Mouse (Mus musculus) liver, embryonic 14.5 days (tissue): ENCODE data around the gene Sowaha. TPM values are rescaled to one million over a fixed set of nuclear protein-coding genes. Genes with fewer than 3 reads are reported as not detected.

Experiments
- ATAC-seq: fragments of 200-750 bp; cut with Nextera tagmentation; 2 replicates; pipeline ENCODE4 v1.8.0; 2017; ENCODE audit warnings: moderate number of reproducible peaks, mild to moderate bottlenecking, moderate library complexity; ENCODE audit not compliant: insufficient read depth
- DNase-seq, 3 experiments: peaks; one replicate each; pipeline ENCODE4 v3.0.0-alpha.2; 2012 to 2013; ENCODE audit warnings: low read depth in 3 of 3, low spot score in 3 of 3
- H3K27ac ChIP-seq: fragments of 300-500 bp; sonication (generic); 2 replicates; pipeline ENCODE4 v1.5.1; 2014; ENCODE audit warnings: moderate library complexity, mild to moderate bottlenecking, control low read depth, inconsistent platforms
- H3K27me3 ChIP-seq: fragments of 300-500 bp; sonication (generic); 2 replicates; pipeline ENCODE4 v1.6.1; 2014; ENCODE audit warnings: mild to moderate bottlenecking, low read length, moderate library complexity; ENCODE audit not compliant: control insufficient read depth, insufficient read depth
- H3K36me3 ChIP-seq: fragments of 300-500 bp; sonication (generic); replicated peaks from 2 replicates; pipeline ENCODE4 v1.6.1; 2014; ENCODE audit warnings: low read depth; ENCODE audit not compliant: control insufficient read depth, insufficient read depth
- H3K4me1 ChIP-seq, 2 experiments: fragments of 200-500 bp in 1 of 2; fragments of 300-500 bp in 1 of 2; sonication (generic) in 1 of 2; replicated peaks; 2 replicates each; pipeline ENCODE4 v1.6.1; 2012 to 2014; ENCODE audit warnings: antibody characterized with exemption in 1 of 2, inconsistent platforms in 1 of 2, low read length in 1 of 2; ENCODE audit not compliant: control insufficient read depth in 2 of 2, insufficient read depth in 2 of 2
- H3K4me2 ChIP-seq: fragments of 300-500 bp; sonication (generic); 2 replicates; pipeline ENCODE4 v1.6.1; 2014; ENCODE audit warnings: low read depth, mild to moderate bottlenecking, control low read depth, moderate library complexity
- H3K4me3 ChIP-seq, 2 experiments: fragments of 200-500 bp in 1 of 2; fragments of 300-500 bp in 1 of 2; sonication (generic) in 1 of 2; 2 replicates each; pipeline ENCODE4 v1.5.1; 2012 to 2014; ENCODE audit warnings: low read depth in 2 of 2, low read length in 2 of 2, mild to moderate bottlenecking in 2 of 2, control low read depth in 1 of 2, inconsistent platforms in 1 of 2, moderate library complexity in 1 of 2; ENCODE audit not compliant: insufficient read depth in 1 of 2
- H3K9ac ChIP-seq: fragments of 300-500 bp; sonication (generic); replicated peaks from 2 replicates; pipeline ENCODE4 v1.6.1; 2014; ENCODE audit warnings: mild to moderate bottlenecking, control low read depth, moderate library complexity
- H3K9me3 ChIP-seq: fragments of 300-500 bp; sonication (generic); 2 replicates; pipeline ENCODE4 v1.6.1; 2016; ENCODE audit warnings: low read length, mixed read lengths; ENCODE audit not compliant: control insufficient read depth
- CTCF ChIP-seq: IDR thresholded peaks from 2 replicates; pipeline ENCODE4 v1.5.1; 2016; ENCODE audit warnings: antibody characterized with exemption, low read depth, control low read depth
- EP300 ChIP-seq: IDR thresholded peaks from 2 replicates; pipeline ENCODE4 v1.6.1; 2016; ENCODE audit warnings: antibody characterized with exemption, low read depth
- WGBS: fragments of 180-500 bp; shearing (Covaris S2); extraction: QIAGEN DNeasy Blood & Tissue Kit; methylation state at CpG from one replicate; pipeline ENCODE4 v1.1.7; 2014; ENCODE audit not compliant: insufficient replicate concordance; 5-methylcytosine and 5-hydroxymethylcytosine counted together
- polyA plus RNA-seq, 2 experiments: library from polyadenylated mRNA; depleted of rRNA in 1 of 2; stranded (reverse) in 1 of 2; unstranded in 1 of 2; fragments of >200 nt; fragmentation: Nextera tagmentation in 1 of 2; extraction: Ambion mirVana in 1 of 2; gene quantifications; 2 replicates each; pipeline versions ENCODE4 v1.2.1 to v1.2.3; 2012 to 2014

The Sowaha gene
- polyA plus RNA-seq, 2 experiments = 13.1 to 15.4 TPM

DNA sequence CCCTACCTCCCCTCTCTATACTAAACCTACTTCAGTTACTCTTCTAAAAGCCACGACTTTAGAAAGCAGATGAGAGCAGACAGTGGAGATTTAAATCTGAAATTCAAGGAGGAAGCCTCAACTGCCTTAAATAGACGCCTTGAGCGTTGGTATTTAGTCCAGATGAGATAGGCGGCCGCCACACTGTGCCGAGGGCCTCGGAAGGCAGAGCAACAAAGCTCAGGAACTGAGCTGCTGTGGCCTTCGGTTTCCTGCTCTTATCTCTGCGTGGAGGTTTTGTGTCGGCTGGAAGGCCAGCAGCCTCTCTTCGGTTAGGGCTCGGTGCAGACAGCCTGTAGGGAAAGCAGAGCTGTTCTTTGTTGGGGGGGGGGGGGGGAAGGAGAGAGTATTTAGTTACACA lies 38.2 kb downstream of the Sowaha start:
- Histone ChIP-seq H3K4me1 (peaks cover 0 to 17% of the 10 kb centered on the region in 2 experiments; a peak in 2 of 4 replicates), H3K27ac (no peak overlapping the region), H3K9ac (no peak overlapping the region), H3K36me3 (no peaks in the 10 kb centered on the region), H3K4me2 (peak overlapping the region; percentile 13; the same call in 1 of the 2 replicates), H3K27me3 (no peaks in the 10 kb centered on the region), H3K9me3 (no peaks in the 10 kb centered on the region), H3K4me3 (no peak overlapping the region)
- WGBS = 1% methylated on average over 12 of the region's 12 CpGs
- DNase-seq (no peak), ATAC-seq (no peak)
- TF ChIP-seq CTCF (no peak), EP300 (no peak)

DNA sequence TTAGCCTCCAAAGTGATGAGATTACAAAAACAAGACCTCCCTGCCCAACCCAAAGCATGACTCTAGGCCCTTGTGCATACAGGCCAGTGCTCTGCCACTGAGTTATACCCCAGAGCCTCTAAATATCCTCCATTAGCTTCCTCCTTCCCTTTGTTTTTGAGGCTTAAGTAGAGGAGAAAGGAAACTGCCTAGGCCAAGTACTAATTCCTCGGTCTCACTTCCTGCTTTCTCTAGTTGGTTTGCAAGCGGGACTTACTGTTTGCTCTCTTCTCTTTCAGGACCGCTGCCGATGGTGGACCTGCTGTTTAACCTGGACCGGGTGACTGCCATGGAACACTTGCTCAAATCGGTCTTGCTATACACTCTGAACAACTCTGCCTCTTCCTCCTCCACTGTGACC lies 43.7 kb downstream of the Sowaha start:
- no peak for ATAC-seq
- Histone ChIP-seq H3K4me2 (no peak overlapping the region), H3K36me3 (no peaks in the 10 kb centered on the region), H3K9me3 (no peaks in the 10 kb centered on the region), H3K9ac (no peak overlapping the region), H3K4me1 (peaks cover 20 to 28% of the 10 kb centered on the region in 2 experiments), H3K27ac (no peak overlapping the region), H3K27me3 (no peaks in the 10 kb centered on the region), H3K4me3 (no peak overlapping the region)
- no peak for DNase-seq
- WGBS = 73% methylated on average over 6 of the region's 6 CpGs
- TF ChIP-seq CTCF (no peak), EP300 (no peak)

DNA sequence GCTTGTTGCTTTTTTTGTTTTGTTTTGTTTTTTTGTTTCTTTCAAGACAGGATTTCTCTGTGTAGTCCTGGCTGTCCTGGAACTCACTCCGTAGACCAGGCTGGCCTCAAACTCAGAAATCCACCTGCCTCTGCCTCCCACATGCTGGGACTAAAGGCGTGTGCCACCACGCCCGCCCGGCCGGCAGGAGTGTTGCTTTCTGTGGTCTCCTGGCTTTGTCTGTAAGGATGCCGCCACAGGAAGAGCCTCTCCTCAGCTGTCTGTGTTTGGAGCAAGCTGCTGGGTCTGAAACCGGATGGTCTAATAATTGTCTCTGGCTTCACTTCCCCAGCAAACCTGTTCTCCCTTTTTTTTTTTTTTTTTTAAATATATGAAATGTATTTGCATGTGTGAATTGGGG lies 44.6 kb downstream of the Sowaha start:
- no peaks in the 10 kb centered on the region for H3K27me3 ChIP-seq
- peaks cover 21 to 28% of the 10 kb centered on the region in 2 experiments for H3K4me1 ChIP-seq
- H3K36me3 ChIP-seq = no peaks in the 10 kb centered on the region
- H3K27ac ChIP-seq = no peak overlapping the region
- no peak overlapping the region for H3K9ac ChIP-seq
- H3K4me3 ChIP-seq = no peak overlapping the region
- no peak overlapping the region for H3K4me2 ChIP-seq
- H3K9me3 ChIP-seq = no peaks in the 10 kb centered on the region
- WGBS = 49% methylated on average over 8 of the region's 8 CpGs
- ATAC-seq = no peak
- no peak for DNase-seq
- no peak for TF ChIP-seq CTCF
- TF ChIP-seq EP300 = no peak

DNA sequence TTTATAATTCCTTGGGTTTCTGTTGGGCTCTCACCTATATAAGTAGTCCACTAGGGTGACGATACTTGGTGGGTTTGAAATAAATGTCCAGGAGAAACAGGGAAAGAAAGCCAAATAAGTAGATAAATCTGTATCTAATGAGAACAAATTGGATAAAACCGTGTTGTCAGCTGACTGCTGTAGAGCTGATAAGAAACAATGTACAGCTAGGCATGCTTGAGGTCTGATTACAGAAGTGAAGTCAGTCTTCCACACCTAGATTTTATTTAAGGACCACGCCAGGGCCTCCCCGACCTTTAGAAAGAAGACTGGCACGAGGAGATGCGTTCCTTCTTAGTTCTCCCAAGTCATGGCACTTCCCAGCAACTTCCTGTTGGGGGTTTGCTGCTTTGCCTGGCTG lies 47.0 kb downstream of the Sowaha start:
- no peak overlapping the region; the same call in 1 of the 2 replicates for H3K9ac ChIP-seq

DNA sequence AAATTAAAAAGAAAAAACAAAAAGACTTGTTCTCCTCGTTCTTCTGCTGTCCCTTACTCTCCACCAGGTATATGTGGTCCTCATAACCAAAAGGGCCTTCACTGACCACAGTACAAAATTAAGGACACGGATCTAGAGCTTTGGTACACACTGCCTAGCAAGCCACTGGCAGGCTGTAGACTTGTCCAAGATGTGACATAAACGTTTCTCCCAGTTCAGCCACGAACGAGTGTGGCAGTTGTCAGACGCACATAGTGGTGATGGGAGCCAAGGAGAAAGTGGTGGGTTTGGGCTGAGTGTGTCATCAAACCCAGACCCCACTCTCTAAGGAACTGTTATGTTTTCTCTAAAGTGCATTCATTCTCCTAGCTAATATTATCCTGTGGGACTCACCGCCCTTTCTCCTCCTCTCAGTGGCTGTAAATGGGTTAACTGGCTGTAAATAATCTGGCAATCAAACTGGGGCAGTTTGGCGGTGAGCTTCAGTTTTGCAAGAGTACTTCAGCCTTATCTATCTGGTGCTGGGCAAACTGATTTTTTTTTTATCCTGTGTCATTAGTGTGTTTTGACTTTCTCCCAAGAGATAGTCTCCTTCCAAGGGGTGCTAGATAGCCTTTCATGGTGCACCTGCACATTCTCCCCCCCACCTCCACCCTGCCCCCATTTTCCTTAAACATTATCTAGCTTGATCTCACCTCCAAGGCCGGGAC lies 48.6 kb downstream of the Sowaha start:
- Histone ChIP-seq H3K27ac (peak overlapping the region; percentile 62), H3K27me3 (no peaks in the 10 kb centered on the region), H3K4me1 (peaks cover 24 to 33% of the 10 kb centered on the region in 2 experiments), H3K36me3 (peaks cover 12% of the 10 kb centered on the region), H3K4me3 (peak overlapping the region; percentile 80 to 86), H3K4me2 (peak overlapping the region; percentile 94), H3K9me3 (no peaks in the 10 kb centered on the region), H3K9ac (peak overlapping the region; percentile 15; the same call in 1 of the 2 replicates)
- TF ChIP-seq CTCF (no peak), EP300 (peak; percentile 67)
- DNase-seq (peak in 2 of 3 experiments; percentile 44 to 46), ATAC-seq (peak; percentile 7)
- WGBS = 3% methylated on average over 9 of the region's 9 CpGs

More for the DNA sequence above, 47.0 kb downstream of the Sowaha start:
- 10% methylated on average over 6 of the region's 6 CpGs for WGBS
- TF ChIP-seq EP300 = peak; percentile 65
- no peak for TF ChIP-seq CTCF
- H3K27me3 ChIP-seq = no peaks in the 10 kb centered on the region
- H3K36me3 ChIP-seq = peaks cover 8% of the 10 kb centered on the region
- no peak overlapping the region for H3K4me3 ChIP-seq
- no peaks in the 10 kb centered on the region for H3K9me3 ChIP-seq
- DNase-seq (peak in 1 of 3 experiments; percentile 34), ATAC-seq (no peak)
- peak overlapping the region; percentile 34 for H3K4me2 ChIP-seq
- peaks cover 24 to 33% of the 10 kb centered on the region in 2 experiments for H3K4me1 ChIP-seq
- H3K27ac ChIP-seq = no peak overlapping the region
